Mouse (Mus musculus) hindbrain, embryonic 11.5 days (tissue): ENCODE results near the gene Gm39115. TPM values are rescaled to one million over a fixed set of nuclear protein-coding genes. Genes with fewer than 3 reads are reported as not detected.
"Not testable (repeated sequence)": the region's sequence is repeated elsewhere in the genome, so short reads cannot be mapped to it uniquely, and the experiment has no call there.

Experiments
- ATAC-seq: fragments of 200-750 bp; cut with Nextera tagmentation; 2 replicates; pipeline ENCODE4 v1.8.0; 2017; ENCODE audit warnings: mild to moderate bottlenecking, moderate TSS enrichment, moderate library complexity; ENCODE audit not compliant: low FRiP score
- DNase-seq: peaks from one replicate; pipeline ENCODE4 v3.0.0-alpha.2; 2015; ENCODE audit warnings: low spot score
- H3K27ac ChIP-seq: fragments of 300-500 bp; sonication (generic); 2 replicates; pipeline ENCODE4 v1.5.1; 2014; ENCODE audit warnings: mild to moderate bottlenecking, low read depth, low read length
- H3K27me3 ChIP-seq: fragments of 300-500 bp; sonication (generic); 2 replicates; pipeline ENCODE4 v1.6.1; 2014; ENCODE audit warnings: mild to moderate bottlenecking, low read length, moderate library complexity, mixed read lengths; ENCODE audit not compliant: control insufficient read depth, insufficient read depth
- H3K36me3 ChIP-seq: fragments of 300-500 bp; sonication (generic); 2 replicates; pipeline ENCODE4 v1.6.1; 2014; ENCODE audit warnings: mild to moderate bottlenecking, low read length, moderate library complexity, mixed read lengths; ENCODE audit not compliant: control insufficient read depth, insufficient read depth
- H3K4me1 ChIP-seq: fragments of 300-500 bp; sonication (generic); replicated peaks from 2 replicates; pipeline ENCODE4 v1.6.1; 2014; ENCODE audit warnings: low read length, mixed read lengths; ENCODE audit not compliant: control insufficient read depth, insufficient read depth
- H3K4me2 ChIP-seq: fragments of 300-500 bp; sonication (generic); replicated peaks from 2 replicates; pipeline ENCODE4 v1.6.1; 2014; ENCODE audit warnings: mild to moderate bottlenecking, low read depth, low read length
- H3K4me3 ChIP-seq: fragments of 300-500 bp; sonication (generic); 2 replicates; pipeline ENCODE4 v1.5.1; 2014; ENCODE audit warnings: low read depth, low read length
- H3K9ac ChIP-seq: fragments of 300-500 bp; sonication (generic); 2 replicates; pipeline ENCODE4 v1.6.1; 2014; ENCODE audit warnings: low read depth, low read length
- H3K9me3 ChIP-seq: fragments of 300-500 bp; sonication (generic); 2 replicates; pipeline ENCODE4 v1.6.1; 2016; ENCODE audit warnings: low read length; ENCODE audit not compliant: control insufficient read depth
- WGBS: fragments of 180-500 bp; shearing (Covaris S2); extraction: QIAGEN DNeasy Blood & Tissue Kit; methylation state at CpG from one replicate; pipeline ENCODE4 v1.1.7; 2014; 5-methylcytosine and 5-hydroxymethylcytosine counted together
- polyA plus RNA-seq: library from polyadenylated mRNA; unstranded; fragments of >200 nt; fragmentation: Nextera tagmentation; extraction: Ambion mirVana; gene quantifications from 2 replicates; pipeline ENCODE4 v1.2.1, GENCODE M21; 2014

The Gm39115 gene
- not detected in 2 replicates for polyA plus RNA-seq

GRCm38 (mm10) chr7:142135934-142136333 lies at the start of gene Gm39115:
Gm39115 (minus strand) TSS chr7:142136034.
- H3K36me3 ChIP-seq, H3K4me1 ChIP-seq, H3K9ac ChIP-seq, H3K4me3 ChIP-seq, ATAC-seq, DNase-seq, H3K9me3 ChIP-seq, H3K27me3 ChIP-seq, H3K27ac ChIP-seq, H3K4me2 ChIP-seq: not testable (repeated sequence)
- 54% methylated on average over 2 of the region's 2 CpGs for WGBS

GRCm38 (mm10) chr7:142181021-142181420 lies 45.2 kb upstream of the Gm39115 start:
- no peak overlapping the region for H3K9ac ChIP-seq
- 67% methylated on average over 1 of the region's 1 CpGs for WGBS
- H3K4me1 ChIP-seq = no peaks in the 10 kb centered on the region
- no peaks in the 10 kb centered on the region for H3K27me3 ChIP-seq
- no peak for DNase-seq
- ATAC-seq = no peak
- no peaks in the 10 kb centered on the region for H3K9me3 ChIP-seq
- no peaks in the 10 kb centered on the region for H3K36me3 ChIP-seq
- H3K4me2 ChIP-seq = no peak overlapping the region
- H3K4me3 ChIP-seq = no peak overlapping the region
- no peak overlapping the region for H3K27ac ChIP-seq

GRCm38 (mm10) chr7:142178685-142179084 lies 42.9 kb upstream of the Gm39115 start:
- ATAC-seq = no peak
- no peak for DNase-seq

GRCm38 (mm10) chr7:142175905-142176304 lies 40.1 kb upstream of the Gm39115 start, which contains the start of gene Krtap5-2:
Krtap5-2 (minus strand) TSS chr7:142176005.
- not testable (repeated sequence) for H3K9ac ChIP-seq, H3K36me3 ChIP-seq, H3K27ac ChIP-seq, H3K4me3 ChIP-seq, H3K9me3 ChIP-seq, H3K27me3 ChIP-seq, H3K4me2 ChIP-seq, ATAC-seq, DNase-seq, H3K4me1 ChIP-seq

More at GRCm38 (mm10) chr7:142178685-142179084, 42.9 kb upstream of the Gm39115 start:
- Histone ChIP-seq H3K27ac (no peak overlapping the region), H3K36me3 (no peaks in the 10 kb centered on the region), H3K4me3 (no peak overlapping the region), H3K4me1 (no peaks in the 10 kb centered on the region), H3K4me2 (no peak overlapping the region), H3K9me3 (no peaks in the 10 kb centered on the region), H3K27me3 (no peaks in the 10 kb centered on the region), H3K9ac (no peak overlapping the region)
- 90% methylated on average over 1 of the region's 1 CpGs for whole genome bisulfite sequencing

GRCm38 (mm10) chr7:142169836-142170235 lies 34.0 kb upstream of the Gm39115 start:
- Histone ChIP-seq H3K4me2 (no peak overlapping the region), H3K27me3 (no peaks in the 10 kb centered on the region), H3K4me3 (no peak overlapping the region), H3K9me3 (no peaks in the 10 kb centered on the region), H3K36me3 (no peaks in the 10 kb centered on the region), H3K9ac (no peak overlapping the region), H3K27ac (no peak overlapping the region), H3K4me1 (no peaks in the 10 kb centered on the region)
- ATAC-seq (no peak), DNase-seq (peak; percentile 64)
- 50% methylated on average over 3 of the region's 3 CpGs for WGBS

- not testable (repeated sequence) for H3K9ac ChIP-seq, DNase-seq, H3K9me3 ChIP-seq, H3K4me2 ChIP-seq, H3K4me1 ChIP-seq, H3K4me3 ChIP-seq, H3K27ac ChIP-seq, ATAC-seq, H3K27me3 ChIP-seq, H3K36me3 ChIP-seq
Observed at GRCm38 (mm10) chr7:142165639-142166038, 29.8 kb upstream of the Gm39115 start, which contains the start of gene Gm4553. Gm4553 (minus strand) TSS chr7:142165739.

GRCm38 (mm10) chr7:142159366-142159765 lies 23.5 kb upstream of the Gm39115 start:
- no peak overlapping the region for H3K27ac ChIP-seq
- H3K27me3 ChIP-seq = no peaks in the 10 kb centered on the region
- H3K36me3 ChIP-seq = no peaks in the 10 kb centered on the region
- 92% methylated on average over 3 of the region's 3 CpGs for WGBS
- H3K4me1 ChIP-seq = no peaks in the 10 kb centered on the region
- no peak overlapping the region for H3K9ac ChIP-seq
- H3K4me3 ChIP-seq = no peak overlapping the region
- H3K9me3 ChIP-seq = no peaks in the 10 kb centered on the region
- no peak overlapping the region for H3K4me2 ChIP-seq
- ATAC-seq (no peak), DNase-seq (no peak)

- ATAC-seq, H3K9me3 ChIP-seq, H3K9ac ChIP-seq, H3K36me3 ChIP-seq, DNase-seq, H3K4me2 ChIP-seq, H3K4me1 ChIP-seq, H3K4me3 ChIP-seq, H3K27ac ChIP-seq, H3K27me3 ChIP-seq: not testable (repeated sequence)
- WGBS = 61% methylated on average over 2 of the region's 2 CpGs
Observed at GRCm38 (mm10) chr7:142157013-142157412, 21.2 kb upstream of the Gm39115 start, which contains the start of gene Gm29735. Gm29735 (minus strand) TSS chr7:142157113.

GRCm38 (mm10) chr7:142155308-142155707 lies 19.5 kb upstream of the Gm39115 start:
- WGBS = 76% methylated on average over 1 of the region's 1 CpGs
- ATAC-seq = no peak
- Histone ChIP-seq H3K4me3 (no peak overlapping the region), H3K27me3 (no peaks in the 10 kb centered on the region), H3K36me3 (no peaks in the 10 kb centered on the region), H3K9me3 (no peaks in the 10 kb centered on the region), H3K9ac (no peak overlapping the region), H3K4me1 (no peaks in the 10 kb centered on the region), H3K4me2 (no peak overlapping the region), H3K27ac (no peak overlapping the region)
- DNase-seq = no peak
